Mouse (Mus musculus): ENCODE data around the gene Oaz2.

Oaz2 gene

GRCm38 (mm10) chr9:65692959-65693603 is 25.3 kb downstream of the Oaz2 start:
- DNase-seq (ENCODE audit: low read depth) = peak; percentile 40

DNA sequence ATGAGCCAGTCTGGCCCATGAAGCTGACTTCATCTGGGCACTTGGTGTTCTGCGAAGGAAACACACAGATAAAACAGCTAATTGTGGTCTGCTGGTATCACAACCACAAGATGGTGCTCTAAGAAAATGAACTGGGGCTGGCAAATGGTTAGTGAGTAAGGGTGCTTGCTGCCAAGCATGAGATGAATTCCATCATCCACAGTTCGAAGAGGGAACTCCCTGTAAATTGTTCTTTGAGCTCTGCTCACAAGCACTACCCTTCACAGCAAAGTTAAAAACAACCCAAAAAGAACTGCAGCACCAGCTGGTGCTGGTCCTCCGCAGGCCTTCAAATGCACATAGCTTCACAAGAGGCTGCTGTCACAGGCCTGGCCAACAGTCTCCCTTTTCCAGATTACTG is 27.8 kb downstream of the Oaz2 start:
- no peak for DNase-seq (ENCODE audit: low read depth)

GRCm38 (mm10) chr9:65696337-65696736 is 28.5 kb downstream of the Oaz2 start:
- no peak for DNase-seq (ENCODE audit: low read depth)

- DNase-seq (ENCODE audit: low read depth) = no peak
Measured at GRCm38 (mm10) chr9:65697356-65697755, 29.6 kb downstream of the Oaz2 start.

GRCm38 (mm10) chr9:65697992-65698391 is 30.2 kb downstream of the Oaz2 start:
- DNase-seq (ENCODE audit: low read depth) = no peak

DNA sequence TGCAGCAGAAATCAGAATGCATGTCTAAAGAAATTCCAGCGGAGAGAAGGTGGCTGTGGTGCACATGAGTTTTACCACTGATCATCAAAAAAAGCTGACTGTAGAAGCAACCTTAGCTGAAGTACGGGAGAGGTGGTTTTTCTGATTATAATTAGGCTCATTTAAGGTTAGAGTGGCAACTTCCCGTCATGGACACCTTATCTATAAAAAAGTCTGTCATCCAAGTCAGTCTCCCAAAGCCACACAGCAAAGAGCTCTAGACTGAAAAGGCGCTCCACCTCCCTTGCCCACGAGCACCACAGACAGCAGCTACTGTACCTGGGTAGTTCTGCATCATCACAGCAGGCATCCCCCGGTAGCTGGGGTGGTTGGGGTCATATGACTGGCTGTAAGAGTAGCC is 32.7 kb downstream of the Oaz2 start:
- no peak for DNase-seq (ENCODE audit: low read depth)

- no peak for DNase-seq (ENCODE audit: low read depth)
Measured at GRCm38 (mm10) chr9:65702286-65702685, 34.5 kb downstream of the Oaz2 start.

DNA sequence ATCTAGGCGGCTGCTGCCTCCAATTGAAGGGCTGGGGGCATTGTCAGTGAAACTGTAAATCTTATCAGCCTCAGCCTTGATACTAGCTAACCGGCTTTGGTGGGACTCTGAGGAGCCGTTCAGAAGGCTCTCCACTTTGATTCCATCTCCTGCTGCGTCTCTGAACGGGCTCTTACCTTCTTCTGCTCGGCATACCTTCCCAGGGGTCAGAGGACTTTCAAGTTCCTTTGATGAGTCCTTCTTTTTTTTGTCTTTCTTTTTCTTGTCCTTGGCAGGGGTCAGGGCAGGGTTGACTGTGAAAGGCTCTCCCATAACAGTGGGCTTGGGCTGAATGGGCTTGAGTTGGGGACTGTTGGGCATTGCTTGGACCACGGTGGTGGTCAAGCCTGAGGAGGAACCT is 35.4 kb downstream of the Oaz2 start:
- no peak for DNase-seq (ENCODE audit: low read depth)

DNA sequence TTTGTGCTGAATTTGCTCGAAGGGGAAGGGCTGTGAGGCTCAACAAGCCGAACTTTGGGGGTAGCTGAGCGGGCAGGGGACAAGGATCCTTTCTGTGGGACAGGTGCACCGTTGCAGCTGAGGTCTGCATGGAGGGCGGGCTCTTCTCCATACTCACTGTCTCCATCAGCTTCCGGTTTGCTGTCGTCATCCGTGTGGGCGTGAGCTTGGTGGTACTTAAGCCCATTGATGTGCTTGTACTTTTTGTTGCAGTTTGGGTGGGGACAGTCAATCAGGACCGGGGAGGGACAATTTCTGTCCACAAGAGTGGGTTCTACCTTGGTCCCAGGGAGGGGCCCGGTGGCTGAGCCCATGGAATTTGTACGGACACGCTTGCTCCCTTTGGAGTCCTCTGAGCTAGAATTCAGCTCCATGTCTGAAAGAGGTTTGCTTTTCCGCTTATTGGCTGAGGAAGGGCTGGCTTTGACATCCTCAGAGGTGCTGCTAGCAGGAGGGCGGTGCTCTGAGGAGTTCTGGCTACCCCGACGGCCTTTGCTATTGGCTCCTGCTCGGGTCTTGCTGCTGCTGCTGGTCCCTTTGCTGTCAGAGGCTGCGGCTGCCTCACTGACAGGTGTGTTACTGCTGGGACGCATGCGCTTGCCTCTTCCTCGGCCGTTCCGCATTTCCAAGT is 36.3 kb downstream of the Oaz2 start:
- DNase-seq (ENCODE audit: low read depth) = no peak

- no peak for DNase-seq (ENCODE audit: low read depth)
Measured at GRCm38 (mm10) chr9:65718195-65718594, 50.4 kb downstream of the Oaz2 start.

DNA sequence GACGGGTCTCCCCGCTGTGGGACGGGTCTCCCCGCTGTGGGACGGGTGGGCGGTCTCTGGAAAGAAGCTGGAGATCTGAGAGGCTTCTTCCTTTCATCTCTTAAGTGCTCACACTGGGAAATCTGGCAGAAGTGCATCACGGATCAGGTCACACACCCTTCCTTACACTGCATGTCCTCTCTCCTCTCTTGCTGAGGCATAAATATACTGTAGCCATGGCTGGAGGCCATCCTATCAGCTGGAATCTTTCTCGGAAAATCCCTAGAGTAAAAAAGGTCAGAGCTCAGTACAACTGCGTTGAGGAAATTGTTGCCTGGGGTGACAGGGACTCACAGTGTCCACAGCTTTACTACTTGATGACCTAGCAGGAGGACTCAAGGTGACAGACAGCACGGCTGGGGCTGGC is 53.4 kb downstream of the Oaz2 start:
- no peak for DNase-seq (ENCODE audit: low read depth)

DNA sequence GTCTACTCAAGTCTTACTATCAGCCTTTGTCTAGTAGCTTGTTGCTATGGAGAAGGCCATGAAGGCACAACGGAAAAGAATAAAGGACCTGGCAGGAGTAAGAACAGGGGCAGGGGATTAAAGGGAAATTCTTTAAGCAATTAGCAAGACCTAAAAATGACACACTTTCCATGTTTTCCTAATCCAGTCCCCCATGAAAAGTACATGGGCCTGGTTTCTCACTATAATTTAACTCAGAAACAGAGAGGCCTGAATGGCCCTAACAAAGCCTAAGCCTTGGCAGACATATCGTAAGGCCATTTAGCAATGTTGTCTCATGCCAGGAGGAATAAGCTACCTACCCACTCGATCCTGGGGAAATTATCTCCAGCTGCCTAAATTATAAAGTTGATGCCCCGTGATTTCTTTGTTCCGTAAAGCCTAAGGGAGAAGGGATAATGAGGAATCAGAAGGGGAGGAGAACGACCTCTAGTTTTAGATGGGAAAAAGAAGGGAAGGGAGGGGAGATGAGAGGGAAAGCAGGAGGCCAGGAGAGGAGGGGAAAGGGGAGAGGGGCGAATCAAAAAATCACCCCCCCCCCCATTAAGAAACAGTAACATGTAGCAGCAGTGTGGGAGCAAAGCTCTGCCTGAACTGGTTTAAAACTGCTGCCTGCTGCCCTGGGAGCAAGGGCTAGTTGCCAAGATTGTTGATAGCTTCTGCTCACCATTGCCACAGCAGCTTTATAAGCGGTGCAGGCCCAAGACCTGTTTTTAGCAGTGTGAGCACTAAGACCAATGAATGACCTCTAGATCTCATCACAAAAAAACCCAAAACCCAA is 56.9 kb downstream of the Oaz2 start:
- DNase-seq (ENCODE audit: low read depth) = no peak

DNA sequence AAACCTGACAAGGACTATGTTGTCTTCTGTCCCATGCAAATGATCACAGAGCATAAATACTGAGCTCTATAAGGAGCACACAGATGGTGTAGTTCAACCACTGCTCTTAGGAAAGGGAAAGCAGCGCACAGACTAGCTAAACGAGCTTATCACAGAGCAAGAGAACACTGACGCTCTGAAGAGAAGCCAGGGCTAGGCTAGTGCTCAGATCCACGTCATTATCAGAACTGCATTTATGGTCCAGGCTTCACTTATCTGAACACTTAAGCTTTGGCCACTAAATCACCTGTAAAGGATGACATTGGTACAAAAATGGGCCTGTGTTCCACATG is 57.5 kb downstream of the Oaz2 start:
- no peak for DNase-seq (ENCODE audit: low read depth)

DNA sequence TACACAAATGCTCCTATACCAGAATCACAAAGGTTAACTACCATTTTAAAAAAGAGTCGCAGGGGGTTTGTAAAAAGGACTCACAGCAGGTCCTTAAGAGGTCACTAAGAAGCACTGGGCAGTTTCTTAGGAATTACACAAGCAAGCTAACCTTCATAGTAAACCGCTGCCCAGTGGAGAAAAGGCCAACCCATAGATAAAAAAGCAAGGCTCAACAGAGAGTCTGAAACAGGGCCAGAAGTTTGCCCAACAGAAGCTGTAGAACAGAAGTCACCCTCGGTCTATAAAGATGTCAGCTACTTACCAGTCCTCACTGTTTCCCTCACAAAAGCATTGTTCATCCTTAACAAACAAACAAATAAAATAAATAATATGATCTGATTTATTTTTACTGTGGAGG is 58.6 kb downstream of the Oaz2 start:
- DNase-seq (ENCODE audit: low read depth) = no peak

- no peak for DNase-seq (ENCODE audit: low read depth)
Measured at GRCm38 (mm10) chr9:65727491-65727890, 59.7 kb downstream of the Oaz2 start.

GRCm38 (mm10) chr9:65728588-65728987 is 60.8 kb downstream of the Oaz2 start:
- no peak for DNase-seq (ENCODE audit: low read depth)

DNA sequence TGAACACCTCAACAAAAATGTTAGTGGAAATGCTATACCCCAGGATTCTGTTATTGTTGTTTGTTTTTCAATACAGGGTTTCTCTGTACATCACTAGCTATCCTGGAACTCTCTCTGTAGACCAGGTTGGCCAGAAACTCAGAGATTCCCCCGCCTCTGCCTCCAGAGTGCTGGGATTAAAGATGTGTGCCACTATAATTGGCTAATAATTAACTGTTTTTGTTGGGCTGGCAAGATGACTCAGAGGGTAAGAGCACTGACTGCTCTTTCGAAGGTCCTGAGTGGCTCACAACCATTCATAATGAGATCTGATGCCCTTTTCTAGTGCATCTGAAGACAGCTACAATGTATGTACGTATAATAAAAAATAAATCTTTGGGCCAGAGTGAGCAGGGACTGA is 67.1 kb downstream of the Oaz2 start:
- no peak for DNase-seq (ENCODE audit: low read depth)
